Mouse (Mus musculus): Measurements from ENCODE around the gene Vmn1r48.
"Not testable (repeated sequence)": the region's sequence is repeated elsewhere in the genome, so short reads cannot be mapped to it uniquely, and the experiment has no call there.

Gene Vmn1r48

GRCm38 (mm10) chr6:90036741-90037140 lies at the start of gene Vmn1r48:
TSS of gene Vmn1r48 (minus strand) at chr6:90036841.
- not testable (repeated sequence) for DNase-seq (ENCODE audit: low spot score)

- DNase-seq (ENCODE audit: low spot score): no peak
Measured at GRCm38 (mm10) chr6:90078406-90078805, 41.8 kb upstream of the Vmn1r48 start, which contains the start of gene Vmn1r49. TSS of gene Vmn1r49 (minus strand) at chr6:90078506.

GRCm38 (mm10) chr6:90015847-90016246 lies 20.8 kb downstream of the Vmn1r48 start, which contains the start of gene Vmn1r47:
TSS of gene Vmn1r47 (plus strand) at chr6:90016147.
- not testable (repeated sequence) for DNase-seq (ENCODE audit: low spot score)

DNA sequence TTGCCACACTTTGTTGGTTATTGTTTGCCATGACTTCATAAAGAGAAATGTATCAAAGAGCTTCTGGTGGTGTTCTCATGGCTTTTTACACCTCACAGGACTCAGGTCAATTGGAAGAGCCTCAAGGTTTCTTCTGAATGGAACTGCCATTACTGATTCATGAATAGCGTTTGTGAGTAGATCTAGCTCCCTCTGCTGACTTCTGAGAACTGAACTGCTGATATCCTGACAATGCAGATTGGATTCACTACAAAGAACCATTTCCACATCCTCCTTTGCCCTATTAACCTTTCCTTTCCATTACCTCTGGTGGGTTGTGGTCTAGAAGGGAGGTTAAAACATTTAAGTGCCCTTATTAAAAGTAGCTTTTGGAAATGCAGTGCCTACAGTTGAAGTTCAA lies 50.7 kb downstream of the Vmn1r48 start:
- no peak for DNase-seq (ENCODE audit: low spot score)
